Mouse (Mus musculus): Measurements from ENCODE around the gene Magi2. TPM values are rescaled to one million over a fixed set of nuclear protein-coding genes. Genes with fewer than 3 reads are reported as not detected.
"Not testable (repeated sequence)": the region's sequence is repeated elsewhere in the genome, so short reads cannot be mapped to it uniquely, and the experiment has no call there.

Gene Magi2
- polyA plus RNA-seq, 1 experiment from 2014 or later = 1.9 TPM

- TF ChIP-seq EP300 (IDR thresholded peaks at IDR 0.05) (no peak), CTCF (IDR thresholded peaks at IDR 0.05) (no peak)
- Histone ChIP-seq H3K9ac (replicated peaks; ENCODE audit: low read depth) (no peak overlapping the region), H3K27ac (ENCODE audit: low read length) (no peak overlapping the region), H3K9me3 (ENCODE audit: low read length) (no peaks in the 10 kb centered on the region), H3K4me2 (replicated peaks; ENCODE audit: low read depth, low read length) (0 out of 2 replicates have a peak overlapping the region, but pooled peaks have one; percentile 11), H3K36me3 (ENCODE audit: insufficient read depth, low read length) (no peaks in the 10 kb centered on the region), H3K4me1 (ENCODE audit: insufficient read depth, low read depth, low read length) (no peaks in the 10 kb centered on the region), H3K27me3 (replicated peaks; ENCODE audit: insufficient read depth, low read length) (no peaks in the 10 kb centered on the region), H3K4me3 (ENCODE audit: low read depth, low read length) (no peak overlapping the region)
- no peak for DNase-seq (ENCODE audit: low spot score)
- WGBS = 11% methylated on average over 16 of the region's 16 CpGs
- ATAC-seq = no peak
These were observed 1285.7 kb downstream of the Magi2 start for GRCm38 (mm10) chr5:20512377-20513126.

DNA sequence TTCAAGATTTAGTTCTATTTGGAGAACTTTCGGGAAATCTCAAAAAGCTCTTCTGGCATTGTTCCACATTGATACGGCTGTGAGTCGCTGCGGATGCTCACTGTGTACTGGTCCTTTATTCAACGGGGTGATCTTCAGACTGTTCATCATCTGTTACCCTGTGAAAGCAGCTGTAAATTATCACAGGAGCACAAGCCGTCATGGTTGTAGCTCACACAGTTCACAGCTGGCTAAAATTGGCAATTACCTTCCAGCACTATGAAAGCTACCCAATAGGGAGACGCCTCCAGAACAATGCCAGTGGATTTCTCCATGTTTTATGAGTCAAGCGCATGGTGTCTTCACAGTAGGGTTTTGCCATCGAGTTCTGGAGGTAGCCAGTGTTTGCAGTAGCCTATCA, 1294.8 kb downstream of the Magi2 start:
- DNase-seq (ENCODE audit: low spot score) (no peak), ATAC-seq (no peak)
- Histone ChIP-seq H3K27me3 (replicated peaks; ENCODE audit: insufficient read depth, low read length) (no peaks in the 10 kb centered on the region), H3K9ac (replicated peaks; ENCODE audit: low read depth) (no peak overlapping the region), H3K4me2 (replicated peaks; ENCODE audit: low read depth, low read length) (no peak overlapping the region), H3K9me3 (ENCODE audit: low read length) (no peaks in the 10 kb centered on the region), H3K4me3 (ENCODE audit: low read depth, low read length) (no peak overlapping the region), H3K36me3 (ENCODE audit: insufficient read depth, low read length) (no peaks in the 10 kb centered on the region), H3K4me1 (ENCODE audit: insufficient read depth, low read depth, low read length) (no peaks in the 10 kb centered on the region), H3K27ac (ENCODE audit: low read length) (no peak overlapping the region)
- WGBS = 64% methylated on average over 9 of the region's 9 CpGs
- TF ChIP-seq EP300 (IDR thresholded peaks at IDR 0.05) (no peak), CTCF (IDR thresholded peaks at IDR 0.05) (no peak)

- Histone ChIP-seq H3K4me2 (replicated peaks; ENCODE audit: low read depth, low read length) (no peak overlapping the region), H3K4me3 (ENCODE audit: low read depth, low read length) (no peak overlapping the region), H3K9ac (replicated peaks; ENCODE audit: low read depth) (no peak overlapping the region), H3K36me3 (ENCODE audit: insufficient read depth, low read length) (no peaks in the 10 kb centered on the region), H3K4me1 (ENCODE audit: insufficient read depth, low read depth, low read length) (no peaks in the 10 kb centered on the region), H3K9me3 (ENCODE audit: low read length) (no peaks in the 10 kb centered on the region), H3K27me3 (replicated peaks; ENCODE audit: insufficient read depth, low read length) (no peaks in the 10 kb centered on the region), H3K27ac (ENCODE audit: low read length) (no peak overlapping the region)
- no peak for DNase-seq (ENCODE audit: low spot score)
- 93% methylated on average over 13 of the region's 13 CpGs for WGBS
- ATAC-seq = no peak
- no peak for TF ChIP-seq EP300 (IDR thresholded peaks at IDR 0.05)
- no peak for TF ChIP-seq CTCF (IDR thresholded peaks at IDR 0.05)
These were observed 1295.2 kb downstream of the Magi2 start for GRCm38 (mm10) chr5:20522047-20522446.

GRCm38 (mm10) chr5:20523776-20524175, 1296.9 kb downstream of the Magi2 start:
- Histone ChIP-seq H3K27me3 (replicated peaks; ENCODE audit: insufficient read depth, low read length) (no peaks in the 10 kb centered on the region), H3K4me3 (ENCODE audit: low read depth, low read length) (no peak overlapping the region), H3K4me1 (ENCODE audit: insufficient read depth, low read depth, low read length) (no peaks in the 10 kb centered on the region), H3K36me3 (ENCODE audit: insufficient read depth, low read length) (no peaks in the 10 kb centered on the region), H3K9ac (replicated peaks; ENCODE audit: low read depth) (no peak overlapping the region), H3K27ac (ENCODE audit: low read length) (no peak overlapping the region), H3K4me2 (replicated peaks; ENCODE audit: low read depth, low read length) (no peak overlapping the region), H3K9me3 (ENCODE audit: low read length) (no peaks in the 10 kb centered on the region)
- TF ChIP-seq CTCF (IDR thresholded peaks at IDR 0.05) (no peak), EP300 (IDR thresholded peaks at IDR 0.05) (no peak)
- no peak for DNase-seq (ENCODE audit: low spot score)
- ATAC-seq = no peak

DNA sequence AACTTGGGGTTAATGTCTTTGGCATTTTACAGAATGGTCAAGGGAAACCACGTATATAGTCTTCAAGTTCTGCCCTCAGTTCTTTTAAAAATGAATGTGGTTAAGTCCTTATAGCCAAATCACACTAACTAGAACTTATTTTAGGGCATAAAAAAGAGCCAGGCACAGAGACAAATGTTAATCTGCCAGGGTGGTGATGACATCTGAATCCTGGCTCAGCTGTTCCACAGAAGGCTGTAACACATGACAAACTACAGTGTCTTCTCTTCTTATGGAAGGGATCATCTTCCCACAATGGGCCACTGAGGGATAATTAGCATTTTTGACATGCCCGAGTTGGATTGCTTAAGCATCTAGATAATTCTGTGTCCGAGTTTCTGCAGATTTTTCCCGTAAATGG, 1299.8 kb downstream of the Magi2 start:
- not testable (repeated sequence) for H3K9me3 ChIP-seq (ENCODE audit: low read length); H3K4me2 ChIP-seq (replicated peaks; ENCODE audit: low read depth, low read length); H3K36me3 ChIP-seq (ENCODE audit: insufficient read depth, low read length); H3K4me1 ChIP-seq (ENCODE audit: insufficient read depth, low read depth, low read length); H3K27me3 ChIP-seq (replicated peaks; ENCODE audit: insufficient read depth, low read length); DNase-seq (ENCODE audit: low spot score); H3K9ac ChIP-seq (replicated peaks; ENCODE audit: low read depth); H3K4me3 ChIP-seq (ENCODE audit: low read depth, low read length); H3K27ac ChIP-seq (ENCODE audit: low read length); ATAC-seq
- 82% methylated on average over 1 of the region's 4 CpGs for WGBS

DNA sequence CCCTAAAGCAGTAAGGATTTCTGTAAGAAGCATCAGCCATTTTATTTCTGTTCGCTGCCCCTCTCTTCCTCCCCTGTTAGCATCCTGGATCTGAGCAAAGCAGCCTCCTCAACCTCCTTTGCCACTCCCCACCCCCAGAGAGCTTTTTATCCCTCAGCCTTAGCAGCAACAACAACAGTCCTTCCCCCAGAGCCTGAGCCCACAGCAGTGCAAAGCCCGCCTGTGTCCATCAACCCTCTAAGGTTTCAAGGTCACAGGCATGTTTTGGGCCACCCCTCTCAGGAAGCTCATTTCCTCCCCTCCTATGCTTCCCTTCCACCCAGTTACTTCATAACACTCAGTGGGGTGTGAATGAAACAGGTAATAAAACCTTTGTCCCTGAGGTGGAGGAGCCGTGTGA, 1309.7 kb downstream of the Magi2 start:
- H3K36me3 ChIP-seq (ENCODE audit: insufficient read depth, low read length) = no peaks in the 10 kb centered on the region
- no peak for ATAC-seq
- TF ChIP-seq CTCF (IDR thresholded peaks at IDR 0.05) = no peak
- no peak for TF ChIP-seq EP300 (IDR thresholded peaks at IDR 0.05)
- H3K4me1 ChIP-seq (ENCODE audit: insufficient read depth, low read depth, low read length) = no peaks in the 10 kb centered on the region
- no peak overlapping the region for H3K9ac ChIP-seq (replicated peaks; ENCODE audit: low read depth)
- H3K4me3 ChIP-seq (ENCODE audit: low read depth, low read length) = no peak overlapping the region
- H3K27me3 ChIP-seq (replicated peaks; ENCODE audit: insufficient read depth, low read length) = no peaks in the 10 kb centered on the region
- no peak overlapping the region for H3K4me2 ChIP-seq (replicated peaks; ENCODE audit: low read depth, low read length)
- WGBS = 70% methylated on average over 3 of the region's 3 CpGs
- no peak overlapping the region for H3K27ac ChIP-seq (ENCODE audit: low read length)
- DNase-seq (ENCODE audit: low spot score) = no peak
- no peaks in the 10 kb centered on the region for H3K9me3 ChIP-seq (ENCODE audit: low read length)

Measured in lung, postnatal 0 days (tissue).